8 mouse cellular contexts compared by ENCODE assay signal in genomic region chr12:110978607-110979406, GRCm38 (mm10). TPM values are rescaled to one million over a fixed set of nuclear protein-coding genes. Genes with fewer than 3 reads are reported as not detected.
DNase-seq lines count a peak whose midpoint lies in the region; ATAC-seq lines count a peak whose summit lies in the region.

Gene Ankrd9, minus strand, starts transcription at chr12:110979040.

- H3K36me3 ChIP-seq in hindbrain, embryonic 14.5 days (replicated peaks; ENCODE audit: control insufficient read depth, insufficient read depth) = peaks cover 5% of the 10 kb centered on the region; the same call in 1 of the 2 replicates

- H3K4me1 ChIP-seq in hindbrain, embryonic 14.5 days (replicated peaks; ENCODE audit: control insufficient read depth, insufficient read depth, low read length) = peaks cover 10% of the 10 kb centered on the region

- no peaks in the 10 kb centered on the region for H3K9me3 ChIP-seq in hindbrain, embryonic 14.5 days (ENCODE audit: control insufficient read depth, low read length)

- peak; percentile 96 for ATAC-seq in hindbrain, embryonic 14.5 days (ENCODE audit: low FRiP score)

- H3K27me3 ChIP-seq in hindbrain, embryonic 14.5 days (ENCODE audit: control insufficient read depth, insufficient read depth, low read length) = no peaks in the 10 kb centered on the region

- H3K4me2 ChIP-seq in hindbrain, embryonic 14.5 days (replicated peaks) = peak within 1 kb of the TSS; percentile 94

- peak within 1 kb of the TSS; percentile 92 for H3K4me3 ChIP-seq in hindbrain, embryonic 14.5 days (replicated peaks; ENCODE audit: low read length)

- H3K9ac ChIP-seq in hindbrain, embryonic 14.5 days = peak within 1 kb of the TSS; percentile 85

- H3K27ac ChIP-seq in hindbrain, embryonic 14.5 days = peak within 1 kb of the TSS; percentile 69

- DNase-seq in R1 (ENCODE audit: low read depth, low spot score) = peak; percentile 94
- peak; percentile 93 to 96 for DNase-seq in cerebellum, postnatal 25 days
- DNase-seq in frontal cortex, postnatal 25 days (ENCODE audit: low spot score in 2 of 2) = peak; percentile 79 to 88
- DNase-seq in hindbrain, embryonic 14.5 days (ENCODE audit: low spot score) = peak; percentile 88
- DNase-seq in layer of hippocampus, postnatal 36 days = peak; percentile 91 to 92
- peak; percentile 100 for DNase-seq in lung, postnatal 36 days
- DNase-seq in retina, postnatal 1 day = peak; percentile 96
- DNase-seq in urinary bladder, adult 2 months (ENCODE audit: low spot score) = peak; percentile 97

- under 1% methylated on average over 87 of the region's 90 CpGs for WGBS in hindbrain, embryonic 14.5 days

RNA-seq across cellular contexts. Expression of gene Ankrd9, which starts in this region (rescaled TPM):
- polyA plus RNA-seq in hindbrain, embryonic 14.5 days (2014; fragmentation: Nextera tagmentation; extraction: Ambion mirVana) = 7.1 and 10.2 TPM in 2 replicates
- total RNA-seq in layer of hippocampus, postnatal 36 days (2021) = 10 to 100 TPM; 12.8 to 14.4 TPM
- polyA plus RNA-seq in urinary bladder, adult 2 months (2012; rRNA removed) = 25.1 and 28.9 TPM in 2 replicates

Comparison
In these comparisons a context has a peak if more than half of its experiments do, and no peak if none do; other contexts are left out.
1. Peak in every context shown above with its lines: DNase-seq, ATAC-seq, H3K4me3 ChIP-seq and H3K27ac ChIP-seq.